Comparison of ENCODE assay signal across 8 mouse cellular contexts in genomic region chr2:45100628-45101027, GRCm38 (mm10). TPM values are rescaled to one million over a fixed set of nuclear protein-coding genes. Genes with fewer than 3 reads are reported as not detected.
A peak's percentile ranks its signal among the peaks of the same experiment; 100 is the strongest.
DNase-seq lines count a peak whose midpoint lies in the region; ATAC-seq and TF ChIP-seq lines count a peak whose summit lies in the region.

No protein-coding gene starts in this region.

- H3K9ac ChIP-seq in midbrain, postnatal 0 days (replicated peaks; ENCODE audit: low read length, poor library complexity, severe bottlenecking) = no peak overlapping the region
- H3K9ac ChIP-seq in hindbrain, embryonic 16.5 days (ENCODE audit: low read depth, low read length) = no peak overlapping the region

- no peaks in the 10 kb centered on the region for H3K9me3 ChIP-seq in midbrain, embryonic 10.5 days (replicated peaks)
- H3K9me3 ChIP-seq in midbrain, postnatal 0 days (ENCODE audit: low read length) = no peaks in the 10 kb centered on the region
- no peaks in the 10 kb centered on the region for H3K9me3 ChIP-seq in hindbrain, embryonic 16.5 days (ENCODE audit: control insufficient read depth, low read length)

- peaks cover 22% of the 10 kb centered on the region for H3K36me3 ChIP-seq in midbrain, embryonic 10.5 days
- H3K36me3 ChIP-seq in midbrain, postnatal 0 days (ENCODE audit: insufficient read depth, low read length) = no peaks in the 10 kb centered on the region
- H3K36me3 ChIP-seq in hindbrain, embryonic 16.5 days (ENCODE audit: control insufficient read depth, insufficient read depth, low read length) = no peaks in the 10 kb centered on the region

- 67% methylated on average over 7 of the region's 7 CpGs for WGBS in midbrain, embryonic 10.5 days
- 48% methylated on average over 7 of the region's 7 CpGs for whole genome bisulfite sequencing in midbrain, postnatal 0 days
- 48% methylated on average over 7 of the region's 7 CpGs for WGBS in hindbrain, embryonic 16.5 days
- WGBS in olfactory bulb, adult 2 months = 21% methylated on average over 7 of the region's 7 CpGs

- no peak for ATAC-seq in midbrain, postnatal 0 days (ENCODE audit: low FRiP score)
- no peak for ATAC-seq in hindbrain, embryonic 16.5 days

- peak overlapping the region; percentile 100 for H3K27ac ChIP-seq in midbrain, embryonic 10.5 days (replicated peaks)
- H3K27ac ChIP-seq in midbrain, postnatal 0 days (ENCODE audit: low read depth, low read length) = no peak overlapping the region
- no peak overlapping the region for H3K27ac ChIP-seq in hindbrain, embryonic 16.5 days (ENCODE audit: low read depth, low read length)
- H3K27ac ChIP-seq in olfactory bulb, adult 2 months (ENCODE audit: insufficient read depth, low read depth, low read length) = peak overlapping the region; percentile 89

- peaks cover 100% of the 10 kb centered on the region for H3K4me1 ChIP-seq in midbrain, embryonic 10.5 days
- 0 out of 2 replicates have a peak, but pooled peaks cover 4% of the 10 kb centered on the region for H3K4me1 ChIP-seq in midbrain, postnatal 0 days (ENCODE audit: insufficient read depth, low read length)
- H3K4me1 ChIP-seq in hindbrain, embryonic 16.5 days (ENCODE audit: control insufficient read depth, insufficient read depth, low read depth, low read length) = peaks cover 31% of the 10 kb centered on the region
- H3K4me1 ChIP-seq in olfactory bulb, adult 2 months (ENCODE audit: control insufficient read depth, insufficient read depth, low read length) = peaks cover 17% of the 10 kb centered on the region

- no peak for TF ChIP-seq CTCF in midbrain, postnatal 0 days (IDR thresholded peaks at IDR 0.05)
- no peak for TF ChIP-seq CTCF in olfactory bulb, adult 2 months (IDR thresholded peaks at IDR 0.05; ENCODE audit: insufficient read depth, low read depth, low read length)

- TF ChIP-seq POLR2A in olfactory bulb, adult 2 months (IDR thresholded peaks at IDR 0.05; ENCODE audit: insufficient read depth, low read depth, low read length) = no peak

- H3K4me2 ChIP-seq in midbrain, postnatal 0 days (ENCODE audit: low read depth, low read length, poor library complexity, severe bottlenecking) = no peak overlapping the region
- 0 out of 2 replicates have a peak overlapping the region, but pooled peaks have one; percentile 25 for H3K4me2 ChIP-seq in hindbrain, embryonic 16.5 days (ENCODE audit: low read length)

- no peaks in the 10 kb centered on the region for H3K27me3 ChIP-seq in midbrain, embryonic 10.5 days (ENCODE audit: low read depth, poor library complexity, severe bottlenecking)
- no peaks in the 10 kb centered on the region for H3K27me3 ChIP-seq in midbrain, postnatal 0 days (ENCODE audit: insufficient read depth, low read length)
- H3K27me3 ChIP-seq in hindbrain, embryonic 16.5 days (replicated peaks; ENCODE audit: control insufficient read depth, insufficient read depth, low read length) = no peaks in the 10 kb centered on the region

- DNase-seq in heart, adult 11 months = peak; percentile 87
- no peak for DNase-seq in heart, postnatal 4 days
- DNase-seq in midbrain, embryonic 10.5 days (ENCODE audit: low spot score) = no peak
- DNase-seq in midbrain, postnatal 0 days (ENCODE audit: low spot score) = no peak
- DNase-seq in cerebellum, postnatal 36 days = no peak
- DNase-seq in adrenal gland, postnatal 36 days = no peak

- no peak overlapping the region for H3K4me3 ChIP-seq in midbrain, embryonic 10.5 days
- H3K4me3 ChIP-seq in midbrain, postnatal 0 days (ENCODE audit: low read depth, low read length) = no peak overlapping the region
- no peak overlapping the region for H3K4me3 ChIP-seq in hindbrain, embryonic 16.5 days (ENCODE audit: low read length)
- H3K4me3 ChIP-seq in olfactory bulb, adult 2 months (ENCODE audit: insufficient read depth, low read depth, low read length) = no peak overlapping the region

RNA-seq across cellular contexts. Expression of gene Zeb2, which starts 16.6 kb away (rescaled TPM):
- total RNA-seq in heart, postnatal 4 days (2021) = 10 to 100 TPM; 59.7 to 66.5 TPM
- 48.7 and 60.6 TPM in 2 replicates for polyA plus RNA-seq in midbrain, embryonic 10.5 days (2016; fragmentation: Nextera tagmentation; extraction: Ambion mirVana)
- total RNA-seq in midbrain, postnatal 0 days (2014; rRNA removed) = 39.6 and 48.1 TPM in 2 replicates
- 13.4 and 15.3 TPM in 2 replicates for polyA plus RNA-seq in midbrain, postnatal 0 days (2015; fragmentation: Nextera tagmentation; extraction: Ambion mirVana)
- 30.3 and 36.8 TPM in 2 replicates for polyA plus RNA-seq in hindbrain, embryonic 16.5 days (2015; fragmentation: Nextera tagmentation; extraction: Ambion mirVana)
- polyA plus RNA-seq in olfactory bulb, adult 2 months (2012; ENCODE audit: insufficient read depth, insufficient read length, low replicate concordance, missing spikeins) = 125 and 1,127 TPM in 2 replicates
- total RNA-seq in adrenal gland, postnatal 36 days (2021) = 100 to 1,000 TPM; 173 to 184 TPM

Comparison
In these comparisons a context has a peak if more than half of its experiments do, and no peak if none do; other contexts are left out.
1. H3K27ac ChIP-seq: peak in midbrain, embryonic 10.5 days (single experiment) and olfactory bulb, adult 2 months (single experiment); none in midbrain, postnatal 0 days (single experiment) and hindbrain, embryonic 16.5 days (single experiment).